Mouse (Mus musculus): ENCODE results near the gene Ccdc88c.

The Ccdc88c gene

DNA sequence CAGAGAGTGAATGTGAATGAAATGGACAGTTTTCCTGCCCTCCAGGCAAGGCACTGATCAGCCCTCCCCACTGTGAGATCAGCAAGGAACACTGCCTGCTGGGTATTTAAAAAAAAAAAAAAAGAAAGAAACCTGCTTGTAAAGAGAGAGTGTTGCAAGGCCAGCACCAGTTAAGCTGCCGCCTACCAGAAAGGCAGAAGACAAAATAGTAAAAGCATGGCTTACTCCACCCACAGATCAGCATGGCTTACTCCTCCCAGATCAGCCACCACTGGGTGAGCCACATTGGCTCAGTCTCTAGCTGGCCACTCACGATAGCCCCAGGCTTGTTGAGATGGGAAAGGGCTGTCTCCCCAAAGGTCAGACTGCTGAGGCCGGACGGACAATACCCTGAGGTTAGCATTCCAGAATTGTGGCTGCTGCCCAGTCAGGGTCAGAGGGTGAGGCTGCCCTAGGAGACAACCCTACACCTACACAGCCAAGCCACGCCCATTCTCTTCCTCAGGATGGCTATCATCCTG, 32.4 kb downstream of the Ccdc88c start:
- no peak for DNase-seq

DNA sequence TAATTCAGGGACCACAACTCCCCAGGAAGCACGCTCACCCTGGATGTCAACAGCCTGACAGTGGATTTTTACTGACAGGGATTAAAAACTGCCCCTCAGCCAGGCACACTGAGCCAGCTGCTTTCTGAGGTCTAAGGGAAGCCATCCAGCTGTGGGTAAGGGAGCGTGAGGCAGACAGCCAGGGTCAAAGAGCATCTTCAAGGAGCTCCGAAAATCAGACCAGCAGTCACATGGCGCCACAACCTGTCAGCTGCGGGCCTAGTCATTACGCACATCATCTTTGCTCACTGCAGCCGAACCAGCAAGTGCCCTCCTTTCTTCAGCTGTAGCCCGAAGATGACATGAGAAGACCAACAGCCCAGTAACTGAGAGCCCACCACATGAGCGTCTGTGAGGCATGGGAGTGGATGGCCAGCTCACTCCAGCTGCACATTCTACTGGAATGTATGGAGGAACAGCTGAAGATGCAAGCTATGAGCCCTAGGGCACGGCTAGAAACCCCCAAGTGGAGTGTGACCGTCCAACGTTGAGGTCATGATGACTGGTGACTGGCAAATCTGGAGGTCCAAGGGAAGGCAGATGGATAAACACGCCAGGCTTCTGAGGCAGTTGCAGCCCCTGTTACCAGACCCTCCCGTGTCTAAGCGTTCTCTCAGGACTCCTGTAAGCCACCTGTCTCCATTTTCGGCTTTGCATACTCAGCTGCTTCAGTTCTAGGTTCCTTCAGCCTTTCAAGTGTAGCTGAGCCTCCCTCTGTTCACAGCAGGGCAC, 33.1 kb downstream of the Ccdc88c start:
- no peak for DNase-seq

DNA sequence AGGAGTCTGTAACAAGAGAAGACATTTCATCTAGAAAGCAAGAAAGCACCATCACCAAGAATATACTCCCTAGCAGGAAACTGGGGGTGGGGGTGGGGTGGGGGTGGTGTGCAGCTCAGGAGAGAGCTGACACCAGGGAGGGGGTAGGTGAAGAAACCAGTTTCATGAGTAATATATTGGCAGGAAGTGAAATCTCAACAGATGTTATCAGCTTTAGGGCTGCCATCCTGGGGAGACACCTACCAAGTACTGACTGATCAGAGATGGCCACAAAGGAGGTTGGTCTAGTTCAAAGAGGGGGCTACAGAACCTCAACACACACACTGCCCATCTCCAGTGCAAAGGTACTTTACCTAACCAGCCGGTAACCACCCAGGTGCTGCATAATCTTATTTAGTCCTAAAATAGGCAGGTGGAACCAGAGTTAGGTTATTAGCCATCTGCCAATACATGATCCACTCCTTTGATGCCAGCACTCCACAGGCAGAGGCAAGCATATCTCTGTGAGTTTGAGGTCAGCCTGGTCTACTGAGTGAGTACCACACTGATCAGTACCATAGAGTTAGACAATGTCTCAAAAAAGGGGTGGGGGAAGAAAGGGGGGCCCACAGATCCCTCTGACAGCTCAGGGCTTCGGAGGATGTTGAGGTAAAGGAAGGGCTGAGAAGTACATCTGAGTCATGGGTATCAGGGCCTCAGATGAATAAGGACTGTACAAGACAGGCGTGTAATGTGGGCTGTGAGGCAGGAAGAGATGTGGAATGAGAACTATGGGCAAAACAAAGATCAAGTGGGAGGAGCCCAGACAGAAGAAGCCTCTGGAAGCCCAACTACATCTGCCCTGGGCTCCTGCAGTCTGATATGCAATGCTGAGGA, 34.5 kb downstream of the Ccdc88c start:
- no peak for DNase-seq

DNA sequence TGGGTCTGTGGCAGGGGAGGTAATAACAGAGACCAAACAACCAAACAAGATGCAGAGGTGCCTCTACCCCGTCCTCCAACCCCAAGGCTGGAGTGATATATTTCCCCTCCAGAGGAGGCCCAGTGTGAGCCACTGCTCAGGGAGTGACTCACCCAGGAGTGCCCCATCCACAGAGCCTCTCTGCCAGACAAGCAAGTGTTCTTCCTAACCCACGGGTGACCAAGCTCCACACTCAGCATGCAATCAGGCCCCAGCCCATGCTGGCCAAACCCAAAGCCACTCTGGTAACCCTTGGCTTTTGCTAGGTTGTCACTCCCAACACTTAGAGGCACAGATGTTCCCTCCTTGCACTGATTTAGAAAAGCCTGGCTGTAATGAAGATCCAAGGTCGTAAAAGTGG, 35.7 kb downstream of the Ccdc88c start:
- no peak for DNase-seq

DNA sequence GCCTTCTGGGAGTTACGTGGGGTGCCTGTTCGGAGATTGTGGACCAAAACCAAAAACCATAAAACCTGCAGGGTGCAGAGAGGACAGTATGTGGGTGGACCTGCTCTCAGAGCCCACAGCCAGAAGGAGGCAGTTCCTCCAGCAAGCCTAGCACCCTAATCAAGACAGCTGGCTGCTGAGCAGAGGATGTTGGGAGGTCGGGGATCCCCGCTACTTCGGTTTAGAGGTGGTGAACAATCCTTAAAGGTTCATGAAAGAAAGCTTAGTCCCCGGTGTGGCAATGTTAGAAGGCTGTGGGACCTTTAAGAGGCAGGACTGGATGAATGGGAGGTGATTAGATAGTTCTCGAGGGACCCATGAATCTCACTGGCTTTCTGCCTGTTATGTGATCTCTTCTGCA, 36.4 kb downstream of the Ccdc88c start:
- DNase-seq = no peak

DNA sequence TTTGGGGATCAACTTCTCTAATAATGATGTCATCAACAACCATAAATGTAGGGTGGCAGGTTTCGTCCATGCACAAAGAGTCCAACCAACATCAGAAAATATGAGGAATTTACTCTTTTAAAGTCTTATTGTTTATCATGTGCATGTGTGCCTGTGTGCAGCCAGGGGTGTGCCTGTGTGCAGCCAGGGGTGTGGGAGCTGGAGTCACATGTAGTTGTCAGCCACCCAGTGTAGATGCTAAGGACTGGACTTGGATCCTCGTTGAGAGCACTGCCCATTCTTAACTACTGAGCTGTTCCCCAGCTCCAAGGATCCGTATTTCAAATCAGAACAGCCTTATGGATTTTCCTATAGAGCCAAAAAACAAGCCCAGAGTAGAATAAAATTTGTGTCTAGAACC, 37.7 kb downstream of the Ccdc88c start:
- no peak for DNase-seq

DNA sequence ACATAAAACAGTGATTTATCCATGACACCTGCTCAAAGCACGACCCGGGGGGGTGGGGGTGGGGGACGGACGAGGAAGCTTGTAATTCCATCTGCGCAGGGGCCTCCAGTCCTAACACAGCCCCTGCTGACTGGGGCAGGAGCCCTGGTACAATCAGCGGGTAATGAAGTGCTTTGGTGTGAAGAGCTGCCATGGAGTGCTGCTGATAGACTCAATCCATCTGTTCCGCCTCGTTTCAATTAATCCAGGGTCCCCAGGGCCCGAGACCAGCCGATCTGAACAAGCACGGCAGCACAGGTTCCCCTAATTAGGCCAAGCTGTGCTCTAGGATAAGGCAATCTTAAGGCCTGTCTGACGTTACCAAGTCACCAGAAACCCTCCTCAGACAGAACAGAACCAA, 38.6 kb downstream of the Ccdc88c start:
- DNase-seq = peak; percentile 25

DNA sequence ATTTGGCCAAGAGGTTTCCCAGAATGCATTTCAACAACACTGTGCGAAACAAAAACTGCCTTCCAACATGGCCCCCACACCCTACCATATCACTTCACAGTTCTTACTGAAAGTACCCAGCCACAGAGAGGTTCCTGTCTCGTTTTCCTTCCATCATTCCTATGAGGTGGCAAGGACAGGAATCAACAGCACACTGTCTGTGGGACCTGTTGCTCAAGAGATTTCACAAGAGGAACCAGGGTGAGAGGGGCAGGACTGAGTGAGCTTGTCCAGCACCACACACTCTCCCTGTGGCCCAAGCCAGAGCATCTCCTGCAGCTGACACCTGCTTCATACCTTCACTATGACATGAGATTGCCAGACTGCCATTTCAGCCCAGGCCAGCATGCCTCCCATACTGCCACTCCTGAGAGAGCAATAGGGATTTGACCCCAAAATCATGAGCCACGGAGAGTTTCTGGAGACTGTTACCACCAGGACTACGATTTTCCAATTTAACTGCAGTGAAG, 39.0 kb downstream of the Ccdc88c start:
- DNase-seq = no peak

DNA sequence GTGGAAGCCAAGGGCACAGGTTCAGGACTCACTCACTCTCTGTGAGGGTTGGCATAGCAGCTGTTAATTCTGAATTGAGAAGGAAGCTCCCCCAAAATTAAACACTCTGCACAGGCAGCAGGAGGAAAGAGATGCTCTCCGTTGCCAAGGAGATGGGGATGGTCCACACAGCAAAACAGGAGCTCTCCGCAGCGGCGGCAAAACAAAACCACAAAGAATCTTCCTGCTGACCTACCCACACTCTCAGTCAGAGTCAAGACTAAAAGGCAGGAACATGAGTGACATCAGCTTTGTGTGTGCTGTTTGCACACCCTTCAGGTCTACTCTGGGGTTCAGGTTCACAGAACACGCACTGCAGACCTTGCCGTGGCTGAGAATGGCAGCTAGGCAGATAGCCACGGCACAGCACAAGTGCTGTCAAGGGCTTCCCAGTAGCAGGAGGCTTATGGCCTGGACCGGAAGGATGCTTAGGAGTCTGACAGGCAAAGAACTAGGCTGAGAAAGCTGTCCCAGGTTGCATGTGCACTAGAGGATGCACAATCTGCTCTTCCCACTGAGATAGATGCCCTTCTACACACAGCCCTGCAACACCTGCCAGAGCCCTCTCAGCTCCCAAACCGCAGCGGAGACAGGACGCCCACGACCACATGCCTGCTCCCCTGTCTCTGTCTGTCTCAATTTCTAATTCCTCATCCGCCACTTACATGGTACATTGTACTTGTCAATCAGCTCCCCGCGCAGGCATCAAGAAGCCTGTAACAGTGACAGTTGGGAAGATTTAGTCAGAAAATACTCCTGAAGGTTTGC, 40.3 kb downstream of the Ccdc88c start:
- no peak for DNase-seq

DNA sequence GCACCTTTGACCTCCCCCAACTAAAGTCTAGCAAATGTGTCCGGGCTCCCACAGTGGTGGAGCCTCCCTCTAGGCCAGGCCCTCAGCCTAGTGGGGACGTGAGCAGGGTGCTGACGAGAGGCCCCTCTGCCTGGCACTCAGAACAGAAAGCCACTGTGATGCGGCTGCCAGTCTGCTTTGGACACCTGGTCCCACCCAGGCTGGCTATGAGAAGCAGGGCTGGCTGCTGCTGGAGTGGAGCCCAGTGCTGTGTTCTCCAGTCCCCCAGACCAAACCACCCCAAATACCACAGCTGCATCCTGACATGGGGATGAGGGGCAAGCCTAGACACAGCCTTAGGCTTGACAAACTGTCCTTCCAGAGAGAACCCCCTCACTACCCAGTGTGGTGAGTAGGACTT, 42.4 kb downstream of the Ccdc88c start:
- no peak for DNase-seq

DNA sequence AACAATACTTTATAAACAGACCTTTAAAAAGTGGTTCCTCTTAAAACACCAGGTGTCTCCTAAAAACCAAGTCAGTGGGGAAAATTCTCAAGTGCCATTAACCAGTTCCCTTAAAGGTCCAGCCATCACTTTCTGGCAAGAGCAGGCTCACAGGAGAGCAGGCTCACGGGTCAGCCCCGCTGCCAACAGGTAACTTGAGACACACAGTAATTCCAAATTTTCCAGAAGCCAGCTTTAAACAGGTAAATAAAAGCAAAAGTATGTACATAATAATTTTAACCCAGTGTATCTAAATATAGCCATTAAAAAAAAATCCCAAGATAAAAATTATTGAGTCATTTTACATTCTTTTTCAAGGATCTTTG, 43.1 kb downstream of the Ccdc88c start:
- DNase-seq = no peak

DNA sequence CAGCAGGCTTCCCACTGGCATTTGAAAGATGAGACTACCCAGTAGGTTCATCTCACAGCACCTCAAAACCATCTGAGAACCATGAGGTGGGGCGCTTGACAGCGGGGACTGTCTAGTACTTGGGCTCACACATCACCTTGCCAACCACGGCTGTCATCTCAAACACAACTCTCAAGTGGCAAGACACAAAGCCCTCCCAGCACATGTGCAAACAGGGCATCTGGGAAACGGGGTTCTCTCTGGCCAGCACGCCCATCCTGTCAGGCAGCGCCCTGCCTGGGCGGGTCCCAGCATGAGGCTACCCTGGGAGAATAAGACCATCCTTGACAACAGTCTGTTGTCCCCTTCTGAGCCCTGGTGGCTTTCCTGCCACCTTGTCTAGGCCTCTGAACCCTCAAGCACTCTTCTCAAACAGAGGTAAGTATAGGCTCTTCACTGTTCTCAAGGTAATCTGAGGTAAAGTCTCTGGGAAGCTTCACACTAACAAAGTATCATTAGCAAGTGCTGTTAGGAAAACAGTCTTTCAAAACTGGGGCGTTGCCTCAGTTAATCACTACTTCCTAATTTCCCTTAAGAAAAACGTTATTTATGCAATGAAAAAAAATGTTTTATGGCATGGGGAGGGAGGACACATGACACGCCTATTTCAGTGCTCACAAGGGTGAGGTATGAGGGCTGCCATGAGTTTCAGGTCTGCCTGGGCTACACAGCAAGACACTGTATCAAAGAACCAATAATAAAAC, 43.6 kb downstream of the Ccdc88c start:
- DNase-seq = no peak

DNA sequence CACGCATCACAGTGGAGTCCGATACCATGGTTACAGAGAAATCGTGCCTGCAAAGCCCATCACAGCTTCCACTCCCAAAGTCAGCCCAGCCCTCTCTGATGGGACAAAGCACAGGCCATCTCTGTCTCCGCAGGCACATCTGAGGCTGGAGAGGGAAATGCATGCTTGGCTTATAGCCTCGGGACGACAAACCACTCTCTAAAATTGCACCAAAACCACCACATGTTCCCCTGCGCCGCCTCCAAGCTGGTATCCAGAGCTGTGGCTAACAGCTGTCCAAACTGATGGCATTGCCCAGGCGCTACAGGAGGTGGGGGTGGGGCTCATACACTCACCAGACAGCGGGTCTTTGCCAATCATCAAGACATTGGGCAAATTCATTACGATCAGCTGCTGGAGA, 45.3 kb downstream of the Ccdc88c start:
- no peak for DNase-seq

DNA sequence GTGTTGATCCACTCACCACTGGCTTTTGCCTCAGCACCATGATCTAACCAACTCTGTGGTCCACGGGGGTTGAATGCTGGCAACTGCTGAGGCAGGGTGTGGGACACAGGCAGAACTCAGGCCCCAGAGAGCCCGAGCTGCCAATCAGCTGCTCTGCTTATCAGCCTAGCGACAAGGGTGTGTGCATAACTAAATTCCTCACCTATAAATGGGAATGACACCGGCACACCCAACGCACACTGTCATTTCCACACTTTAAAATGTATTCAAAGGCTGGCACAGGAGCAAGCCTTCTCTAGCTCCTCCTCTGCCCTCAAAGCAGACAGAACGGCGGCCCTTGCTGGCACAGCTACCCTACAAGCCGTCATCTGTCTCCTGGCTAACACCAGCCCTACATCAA, 46.6 kb downstream of the Ccdc88c start:
- no peak for DNase-seq

DNA sequence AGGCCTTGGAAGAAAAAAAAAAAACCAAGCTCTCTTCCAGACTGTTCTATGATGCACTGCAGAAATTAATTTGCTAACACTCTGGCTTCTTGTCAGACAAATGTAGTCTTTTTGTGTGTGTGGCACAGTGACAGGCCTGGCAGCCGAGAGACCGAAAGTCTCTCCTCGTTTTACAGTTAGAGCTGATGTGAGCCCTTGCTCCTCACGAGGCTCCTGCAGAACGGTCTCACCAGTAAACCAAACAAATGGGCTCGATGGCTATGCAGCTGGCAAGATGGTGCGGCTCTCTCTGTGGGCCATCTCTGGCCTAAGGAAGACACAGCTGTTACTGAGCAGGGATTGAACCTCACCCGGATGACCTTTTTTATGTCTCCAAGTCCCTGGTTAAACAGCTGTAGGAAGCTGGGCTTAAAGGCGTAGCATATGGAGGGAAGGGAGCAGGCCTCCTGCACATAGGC, 48.3 kb downstream of the Ccdc88c start:
- no peak for DNase-seq

DNA sequence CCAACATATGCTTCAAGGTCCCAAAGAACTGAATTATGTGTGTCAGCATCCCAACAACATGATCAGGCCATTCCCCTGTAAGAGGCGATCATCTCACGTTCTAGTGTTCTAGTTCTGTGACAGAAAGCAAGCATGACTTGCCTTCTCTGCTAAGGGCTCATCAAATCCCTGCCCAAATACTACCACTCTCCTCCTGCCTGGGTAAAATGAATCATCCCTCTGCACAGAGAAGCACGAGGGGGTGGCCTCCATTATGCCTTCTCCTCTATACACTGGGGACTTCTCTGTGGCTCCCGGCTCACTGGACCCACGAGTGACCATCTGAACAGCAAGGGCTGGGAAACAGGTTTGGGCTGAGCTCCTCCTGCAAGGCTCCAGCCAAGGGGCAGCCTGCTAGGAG, 49.2 kb downstream of the Ccdc88c start:
- DNase-seq = no peak

DNA sequence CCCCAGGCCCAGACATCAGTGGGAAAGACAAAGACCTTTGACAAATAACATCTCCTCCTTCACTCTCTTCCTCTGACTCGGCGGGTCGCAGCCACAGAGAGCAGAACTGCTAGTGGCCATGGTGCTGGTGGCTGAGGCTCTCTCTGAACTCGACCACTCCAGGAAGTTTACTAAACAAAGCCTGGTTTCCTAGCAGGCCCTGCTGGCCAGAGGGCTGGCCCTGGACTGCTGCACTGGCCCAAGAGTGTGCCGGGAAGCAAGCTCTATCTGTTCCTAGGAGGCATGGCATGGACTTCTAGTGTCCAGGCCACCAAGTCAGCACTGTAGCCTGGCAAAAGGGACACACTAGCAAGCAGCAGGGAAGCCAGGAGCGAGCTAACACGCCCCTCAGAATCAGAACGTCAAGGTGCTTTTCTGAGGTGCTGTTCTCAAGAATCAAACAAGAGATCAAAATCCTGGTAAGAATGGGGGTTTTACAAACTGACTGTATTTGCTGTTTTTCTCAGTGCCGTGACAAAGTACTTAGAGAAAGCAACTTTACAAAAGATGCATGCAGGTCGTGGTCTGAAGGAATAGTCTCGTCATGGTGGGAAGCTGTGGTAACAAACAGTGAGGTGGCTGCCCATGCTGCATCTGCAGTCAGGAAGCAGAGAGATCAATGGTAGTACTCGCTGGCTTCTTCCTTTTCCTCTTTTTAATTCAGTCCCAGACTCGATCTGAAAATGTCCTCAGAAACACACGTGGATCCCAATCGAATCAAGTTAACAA, 50.7 kb downstream of the Ccdc88c start:
- no peak for DNase-seq

DNA sequence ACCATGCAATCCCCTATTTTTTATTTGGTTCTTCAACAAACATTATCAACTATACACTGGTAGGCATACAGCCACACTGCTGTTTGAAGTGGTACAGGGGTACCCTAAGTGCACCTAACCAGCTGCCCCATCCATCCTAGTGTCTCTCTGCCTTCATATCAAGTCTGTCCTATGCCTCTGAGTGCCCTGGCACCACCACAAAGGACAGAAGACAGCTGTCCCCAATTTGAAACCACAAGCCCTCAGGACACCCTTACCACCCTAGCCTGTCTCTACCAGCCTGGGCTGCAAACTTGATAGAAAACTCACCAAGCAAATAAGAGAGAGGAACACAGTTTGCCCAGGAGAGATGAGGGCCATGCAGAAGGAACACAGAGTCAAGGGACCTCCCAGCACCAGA, 51.3 kb downstream of the Ccdc88c start:
- no peak for DNase-seq

DNA sequence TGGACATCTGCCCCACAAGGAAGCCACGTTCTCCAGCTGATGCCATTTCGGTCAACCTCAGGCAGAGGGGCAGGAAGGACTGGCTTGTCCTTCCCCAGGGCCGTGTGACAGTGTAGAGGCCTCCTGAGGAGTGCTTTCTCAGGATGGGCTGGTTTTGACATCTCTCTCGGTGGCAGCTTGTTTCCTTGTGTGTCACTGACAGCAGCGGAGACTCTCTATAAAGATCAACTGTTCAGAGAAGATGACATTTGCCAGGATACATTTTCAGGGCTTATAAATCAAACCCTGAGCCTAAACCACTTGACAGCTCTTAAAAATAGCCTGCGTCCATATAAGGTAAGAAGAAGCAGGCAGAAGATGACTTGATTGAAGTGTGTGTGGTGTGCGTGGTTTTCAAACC, 59.0 kb downstream of the Ccdc88c start:
- no peak for DNase-seq

DNA sequence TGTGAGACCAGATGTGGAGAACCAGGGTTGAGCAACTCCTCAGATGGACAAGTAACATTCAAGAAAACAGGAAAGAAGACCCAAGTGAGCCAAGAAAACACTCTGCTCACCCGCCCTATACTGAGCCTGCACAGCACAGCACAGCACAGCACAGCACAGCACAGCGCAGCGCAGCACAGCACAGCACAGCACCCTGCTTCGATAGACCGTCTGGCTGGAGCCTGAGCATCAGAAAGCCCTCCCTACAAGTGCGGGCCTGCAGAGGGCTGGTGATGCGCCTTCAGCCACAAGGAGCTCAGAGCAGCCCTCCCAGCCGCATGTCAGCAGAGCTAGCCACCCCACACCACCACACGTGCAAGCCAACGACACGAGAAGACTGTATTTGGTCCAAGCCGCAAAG, 61.5 kb downstream of the Ccdc88c start:
- no peak for DNase-seq

DNA sequence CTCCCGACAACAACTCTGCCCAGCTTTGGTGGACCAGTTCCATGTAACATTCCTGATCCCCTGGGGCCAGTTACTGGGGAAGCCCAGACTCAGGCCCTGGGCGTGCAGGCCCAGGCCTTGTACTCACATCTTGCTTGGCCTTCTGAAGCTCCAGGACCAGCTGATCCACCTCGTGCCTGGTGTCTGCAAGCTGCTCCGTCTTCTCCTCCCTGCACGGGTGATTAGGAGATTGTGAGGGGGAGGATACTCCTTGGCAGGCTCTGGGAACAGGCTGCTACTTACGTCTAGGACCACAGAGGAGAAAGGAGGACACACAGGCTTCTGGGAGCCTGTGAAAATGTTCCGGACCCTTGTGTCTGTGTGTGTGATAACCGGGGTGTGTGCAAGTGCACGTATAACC, 62.6 kb downstream of the Ccdc88c start:
- DNase-seq = no peak

DNA sequence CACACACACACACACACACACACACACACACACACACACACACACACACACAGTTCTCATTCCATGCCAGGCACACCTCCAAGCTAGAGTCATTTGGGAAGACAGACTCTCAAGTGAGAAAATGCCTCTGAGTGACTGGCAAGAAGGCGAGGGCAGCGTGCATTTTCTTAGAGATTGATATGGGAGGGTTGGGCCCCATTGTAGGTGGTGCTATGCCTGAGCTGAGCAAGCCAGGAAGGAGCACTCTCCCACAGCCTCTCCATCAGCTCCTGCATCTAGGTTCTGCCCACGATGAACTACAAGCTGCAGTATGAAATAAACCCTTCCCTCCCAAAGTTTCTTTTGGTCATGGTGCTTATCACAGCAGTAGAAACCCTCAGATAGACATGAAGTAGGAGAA, 63.6 kb downstream of the Ccdc88c start:
- no peak for DNase-seq
